Mouse (Mus musculus): ENCODE results near the gene Htr3a. TPM values are rescaled to one million over a fixed set of nuclear protein-coding genes. Genes with fewer than 3 reads are reported as not detected.

Gene Htr3a
- total and polyA plus RNA-seq, 3 experiments, result 0.25 to 1.6 TPM; not detected in 1

DNA sequence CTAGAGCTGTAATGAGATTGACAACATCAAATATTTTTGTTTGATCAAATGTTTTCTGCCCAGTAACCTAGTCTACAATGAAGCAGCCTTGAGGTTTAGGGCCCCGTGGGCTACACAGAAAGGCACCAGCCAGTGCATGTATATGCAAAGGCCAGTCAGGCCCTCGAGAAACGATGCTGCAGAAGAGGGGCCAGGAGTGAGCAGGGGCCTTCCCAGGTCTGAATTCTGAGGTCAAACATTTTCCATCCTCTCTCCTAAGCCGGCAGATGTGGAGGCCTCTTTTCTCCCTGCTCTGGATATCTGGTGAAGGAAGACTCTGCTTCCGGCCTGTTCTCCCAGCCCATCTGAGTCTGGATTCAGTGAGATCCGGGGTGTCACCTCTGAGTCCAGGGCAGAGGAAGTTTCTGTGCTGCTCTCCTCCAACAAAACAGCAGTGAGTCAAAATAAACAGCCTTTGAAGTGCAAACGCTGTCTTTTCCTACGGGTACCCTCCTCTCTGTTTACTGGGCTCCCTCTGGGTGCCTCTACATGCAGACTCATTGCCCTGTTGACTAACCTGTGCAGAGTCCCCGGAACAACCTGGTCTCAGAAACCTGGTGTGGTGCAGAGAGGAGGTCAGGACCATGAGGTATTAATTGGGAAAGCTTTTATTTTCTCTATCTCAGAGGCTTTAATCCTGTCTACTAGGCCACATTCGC is 50.9 kb downstream of the Htr3a start:
- DNase-seq, result no peak
- Histone ChIP-seq H3K27ac (no peak overlapping the region), H3K36me3 (ENCODE audit: control insufficient read depth, insufficient read depth, low read length) (no peaks in the 10 kb centered on the region), H3K27me3 (ENCODE audit: control insufficient read depth, insufficient read depth, low read length) (no peaks in the 10 kb centered on the region), H3K79me2 (replicated peaks; ENCODE audit: control insufficient read depth, insufficient read depth, low read length) (no peaks in the 10 kb centered on the region), H3K4me3 (no peak overlapping the region), H3K4me1 (ENCODE audit: control insufficient read depth, insufficient read depth, low read length) (no peaks in the 10 kb centered on the region; the same call in 1 of the 2 replicates), H3K9ac (ENCODE audit: low read depth, low read length) (no peak overlapping the region)
- 42% methylated on average over 10 of the region's 10 CpGs for WGBS
- TF ChIP-seq POLR2A (IDR thresholded peaks at IDR 0.05; ENCODE audit: insufficient read depth, low read depth, low read length) (no peak), CTCF (IDR thresholded peaks at IDR 0.05) (no peak), EP300 (IDR thresholded peaks at IDR 0.05; ENCODE audit: insufficient read depth, low read depth, low read length) (no peak)
- intact Hi-C loops (cut with DNase I), result loop anchor here (1.0 to 10.0 kb wide), 4 partner anchors 19 to 375 kb away; partner anchors contain the start of gene Rexo2

- TF ChIP-seq CTCF (IDR thresholded peaks at IDR 0.05) (no peak), EP300 (IDR thresholded peaks at IDR 0.05; ENCODE audit: insufficient read depth, low read depth, low read length) (no peak), POLR2A (IDR thresholded peaks at IDR 0.05; ENCODE audit: insufficient read depth, low read depth, low read length) (no peak)
- no peaks in the 10 kb centered on the region for H3K27me3 ChIP-seq (ENCODE audit: control insufficient read depth, insufficient read depth, low read length)
- no peak overlapping the region for H3K4me3 ChIP-seq
- no peak overlapping the region for H3K27ac ChIP-seq
- intact Hi-C loops (cut with DNase I), result loop anchor here (2.0 kb wide), 1 partner anchor 17 kb away; no protein-coding TSS in a partner anchor
- 66% methylated on average over 7 of the region's 7 CpGs for WGBS
- peak; percentile 13 to 28 for DNase-seq
- H3K36me3 ChIP-seq (ENCODE audit: control insufficient read depth, insufficient read depth, low read length), result no peaks in the 10 kb centered on the region
- H3K4me1 ChIP-seq (ENCODE audit: control insufficient read depth, insufficient read depth, low read length), result peaks cover 3% of the 10 kb centered on the region
- H3K79me2 ChIP-seq (replicated peaks; ENCODE audit: control insufficient read depth, insufficient read depth, low read length), result no peaks in the 10 kb centered on the region
- H3K9ac ChIP-seq (ENCODE audit: low read depth, low read length), result no peak overlapping the region
Observed at GRCm38 (mm10) chr9:48857944-48858343, 53.0 kb downstream of the Htr3a start.

GRCm38 (mm10) chr9:48856240-48856639 is 54.7 kb downstream of the Htr3a start:
- Histone ChIP-seq H3K79me2 (replicated peaks; ENCODE audit: control insufficient read depth, insufficient read depth, low read length) (no peaks in the 10 kb centered on the region), H3K4me1 (ENCODE audit: control insufficient read depth, insufficient read depth, low read length) (peaks cover 3% of the 10 kb centered on the region), H3K36me3 (ENCODE audit: control insufficient read depth, insufficient read depth, low read length) (no peaks in the 10 kb centered on the region), H3K27me3 (ENCODE audit: control insufficient read depth, insufficient read depth, low read length) (no peaks in the 10 kb centered on the region), H3K9ac (ENCODE audit: low read depth, low read length) (no peak overlapping the region), H3K4me3 (no peak overlapping the region), H3K27ac (no peak overlapping the region)
- WGBS, result 84% methylated on average over 4 of the region's 4 CpGs
- DNase-seq, result no peak
- TF ChIP-seq CTCF (IDR thresholded peaks at IDR 0.05) (peak; percentile 59), POLR2A (IDR thresholded peaks at IDR 0.05; ENCODE audit: insufficient read depth, low read depth, low read length) (no peak), EP300 (IDR thresholded peaks at IDR 0.05; ENCODE audit: insufficient read depth, low read depth, low read length) (no peak)
- intact Hi-C loops (cut with DNase I), result no loop called here

- H3K79me2 ChIP-seq (replicated peaks; ENCODE audit: control insufficient read depth, insufficient read depth, low read length), result no peaks in the 10 kb centered on the region
- no peak for TF ChIP-seq POLR2A (IDR thresholded peaks at IDR 0.05; ENCODE audit: insufficient read depth, low read depth, low read length)
- TF ChIP-seq CTCF (IDR thresholded peaks at IDR 0.05), result no peak
- TF ChIP-seq EP300 (IDR thresholded peaks at IDR 0.05; ENCODE audit: insufficient read depth, low read depth, low read length), result no peak
- DNase-seq, result no peak
- H3K27ac ChIP-seq, result no peak overlapping the region
- intact Hi-C loops (cut with DNase I), result no loop called here
- no peak overlapping the region for H3K9ac ChIP-seq (ENCODE audit: low read depth, low read length)
- no peaks in the 10 kb centered on the region for H3K27me3 ChIP-seq (ENCODE audit: control insufficient read depth, insufficient read depth, low read length)
- H3K4me1 ChIP-seq (ENCODE audit: control insufficient read depth, insufficient read depth, low read length), result peaks cover 3% of the 10 kb centered on the region; the same call in 1 of the 2 replicates
- no peak overlapping the region for H3K4me3 ChIP-seq
- no peaks in the 10 kb centered on the region for H3K36me3 ChIP-seq (ENCODE audit: control insufficient read depth, insufficient read depth, low read length)
- 80% methylated on average over 5 of the region's 5 CpGs for WGBS
Observed at GRCm38 (mm10) chr9:48849531-48849930, 61.4 kb downstream of the Htr3a start.

Other genes starting within 250 kb of the Htr3a start
- gene Zbtb16, start 74.9 kb downstream of the Htr3a start, total RNA-seq (2021), result 100 to 1,000 TPM; 149 to 150 TPM
- gene Zbtb16, start 74.9 kb downstream of the Htr3a start, polyA plus RNA-seq (2012; rRNA removed), result 15.7 and 23.7 TPM in 2 replicates
- not detected for gene Htr3b, start 53.9 kb upstream of the Htr3a start, total RNA-seq (2021)
- gene Htr3b, start 53.9 kb upstream of the Htr3a start, polyA plus RNA-seq (2012; rRNA removed), result 0.06 TPM in 2 replicates
- gene Usp28, start 74.3 kb upstream of the Htr3a start, total RNA-seq (2021), result 100 to 1,000 TPM; 113 to 130 TPM
- 72.8 and 144 TPM in 2 replicates for gene Usp28, start 74.3 kb upstream of the Htr3a start, polyA plus RNA-seq (2012; rRNA removed)
- gene Zw10, start 144.5 kb upstream of the Htr3a start, total RNA-seq (2021), result 10 to 100 TPM; 11.1 to 12.4 TPM
- 7.1 and 15.2 TPM in 2 replicates for gene Zw10, start 144.5 kb upstream of the Htr3a start, polyA plus RNA-seq (2012; rRNA removed)
- under 1 TPM in 1 of 2 experiments, not detected in 1; 0.13 TPM for gene Tmprss5, start 170.2 kb upstream of the Htr3a start, total RNA-seq (2021)
- gene Tmprss5, start 170.2 kb upstream of the Htr3a start, polyA plus RNA-seq (2012; rRNA removed), result 0.88 and 1.5 TPM in 2 replicates